Mouse (Mus musculus): Measurements from ENCODE around the gene Nepro.

The Nepro gene

GRCm38 (mm10) chr16:44724083-44724787 lies at the start of gene Nepro:
TSS of gene Nepro (plus strand) at chr16:44724301.
- DNase-seq, result peak; percentile 98

GRCm38 (mm10) chr16:44676357-44676756 lies 47.7 kb upstream of the Nepro start:
- DNase-seq, result no peak

GRCm38 (mm10) chr16:44679082-44679481 lies 45.0 kb upstream of the Nepro start:
- DNase-seq, result no peak

GRCm38 (mm10) chr16:44679503-44679971 lies 44.6 kb upstream of the Nepro start:
- DNase-seq, result no peak

- peak; percentile 39 for DNase-seq
These were observed 43.2 kb upstream of the Nepro start for GRCm38 (mm10) chr16:44680756-44681498.

- no peak for DNase-seq
These were observed 39.5 kb upstream of the Nepro start for GRCm38 (mm10) chr16:44684646-44685045.

GRCm38 (mm10) chr16:44685401-44685800 lies 38.7 kb upstream of the Nepro start:
- DNase-seq, result no peak

- DNase-seq, result no peak
These were observed 36.9 kb upstream of the Nepro start for GRCm38 (mm10) chr16:44686991-44687718.

GRCm38 (mm10) chr16:44687719-44688420 lies 36.2 kb upstream of the Nepro start:
- DNase-seq, result no peak

GRCm38 (mm10) chr16:44688507-44688906 lies 35.6 kb upstream of the Nepro start:
- no peak for DNase-seq

- DNase-seq, result no peak
These were observed 33.6 kb upstream of the Nepro start for GRCm38 (mm10) chr16:44690501-44690900.

GRCm38 (mm10) chr16:44691066-44691465 lies 33.0 kb upstream of the Nepro start:
- DNase-seq, result no peak

- peak; percentile 53 for DNase-seq
These were observed 32.5 kb upstream of the Nepro start for GRCm38 (mm10) chr16:44691561-44692141.

- DNase-seq, result no peak
These were observed 31.6 kb upstream of the Nepro start for GRCm38 (mm10) chr16:44692541-44692940.

- no peak for DNase-seq
These were observed 30.4 kb upstream of the Nepro start for GRCm38 (mm10) chr16:44693695-44694094.

- DNase-seq, result no peak
These were observed 28.8 kb upstream of the Nepro start for GRCm38 (mm10) chr16:44695214-44695858.

GRCm38 (mm10) chr16:44695859-44696620 lies 28.1 kb upstream of the Nepro start:
- DNase-seq, result no peak

GRCm38 (mm10) chr16:44697473-44698205 lies 26.5 kb upstream of the Nepro start:
- no peak for DNase-seq

GRCm38 (mm10) chr16:44701155-44701554 lies 22.9 kb upstream of the Nepro start:
- DNase-seq, result no peak

- no peak for DNase-seq
These were observed 21.8 kb upstream of the Nepro start for GRCm38 (mm10) chr16:44702272-44702671.

Measured in right cerebral cortex, postnatal 25 days (tissue).